ENCODE assay signal across 15 mouse cellular contexts in the genomic region with DNA sequence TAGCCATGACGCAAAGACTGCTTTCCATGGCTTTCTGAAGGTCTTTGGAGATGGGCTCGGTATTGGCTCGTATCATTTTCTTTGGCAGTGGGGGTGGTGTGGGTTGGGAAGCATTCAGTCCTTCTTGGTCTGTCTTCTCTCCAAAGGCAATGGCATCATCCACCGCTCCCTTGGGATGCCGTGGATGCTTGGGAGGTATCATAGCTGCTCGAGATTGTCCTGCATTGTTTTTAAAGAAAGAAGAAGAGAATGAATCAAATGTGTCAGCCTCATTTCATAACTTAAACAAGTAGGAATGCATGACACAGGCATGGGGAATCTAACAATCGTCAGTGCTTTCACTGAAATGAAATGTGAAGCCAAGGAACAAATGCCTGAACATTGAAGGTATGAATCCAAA.
"Had no signal": no experiment of that assay in that cellular context is flagged by ENCODE, and none has a peak within 500 bp of the region (broad histone marks: within the 10 kb centered on the region; RNA-seq: fewer than 3 reads in every experiment).

No protein-coding gene starts in this region.

- H3K27ac ChIP-seq: lung, embryonic 15.5 days; macrophage; midbrain, embryonic 13.5 days; midbrain, embryonic 15.5 days; neural tube, embryonic 12.5 days; stomach, embryonic 15.5 days; stomach, postnatal 0 days had no signal

- H3K4me3 ChIP-seq: lung, embryonic 15.5 days; megakaryocyte, embryonic 14.5 days; midbrain, embryonic 13.5 days; midbrain, embryonic 15.5 days; neural tube, embryonic 12.5 days; stomach, embryonic 15.5 days had no signal

- H3K27me3 ChIP-seq: lung, embryonic 15.5 days; megakaryocyte, embryonic 14.5 days; midbrain, embryonic 15.5 days; neural tube, embryonic 12.5 days; stomach, embryonic 15.5 days had no signal

- DNase-seq: lung, adult 2 months; lung, postnatal 14 days; lung, postnatal 36 days; right cerebral cortex, postnatal 14 days; thymus, adult 2 months; thymus, postnatal 25 days; thymus, postnatal 4 days had no signal

- H3K4me1 ChIP-seq: lung, embryonic 15.5 days; midbrain, embryonic 13.5 days; midbrain, embryonic 15.5 days; neural tube, embryonic 12.5 days had no signal
